Mouse (Mus musculus): ENCODE measurements around the gene Padi6.

Gene Padi6

GRCm38 (mm10) chr4:140742543-140742942, at the start of gene Padi6:
TSS of gene Padi6 (minus strand) at chr4:140742643.
- DNase-seq, result no peak

- DNase-seq, result no peak
Observed at GRCm38 (mm10) chr4:140791071-140791470, 48.6 kb upstream of the Padi6 start.

DNA sequence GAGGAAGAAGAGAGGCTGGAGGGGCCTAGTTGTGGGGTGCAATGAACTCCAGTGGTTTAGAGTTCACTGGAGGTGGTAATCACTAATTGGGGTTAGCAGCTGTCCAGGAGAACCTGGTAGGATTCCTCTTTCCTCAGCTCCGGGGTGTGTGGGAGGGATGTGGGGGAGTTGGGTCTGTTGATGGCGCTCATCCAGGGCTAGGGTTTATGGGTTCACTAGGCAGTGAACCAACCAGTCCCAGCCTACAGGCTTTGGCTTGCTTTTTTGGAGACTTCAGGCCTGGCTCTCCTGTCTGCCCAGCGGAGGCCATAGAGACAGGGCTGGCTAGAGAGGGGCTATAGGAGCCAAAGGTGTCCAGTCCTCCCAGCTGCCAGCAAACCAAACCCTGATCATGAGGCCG, 47.5 kb upstream of the Padi6 start:
- DNase-seq, result no peak

- DNase-seq, result no peak
Observed at GRCm38 (mm10) chr4:140788983-140789382, 46.5 kb upstream of the Padi6 start.

GRCm38 (mm10) chr4:140788264-140788663, 45.8 kb upstream of the Padi6 start:
- DNase-seq, result no peak

DNA sequence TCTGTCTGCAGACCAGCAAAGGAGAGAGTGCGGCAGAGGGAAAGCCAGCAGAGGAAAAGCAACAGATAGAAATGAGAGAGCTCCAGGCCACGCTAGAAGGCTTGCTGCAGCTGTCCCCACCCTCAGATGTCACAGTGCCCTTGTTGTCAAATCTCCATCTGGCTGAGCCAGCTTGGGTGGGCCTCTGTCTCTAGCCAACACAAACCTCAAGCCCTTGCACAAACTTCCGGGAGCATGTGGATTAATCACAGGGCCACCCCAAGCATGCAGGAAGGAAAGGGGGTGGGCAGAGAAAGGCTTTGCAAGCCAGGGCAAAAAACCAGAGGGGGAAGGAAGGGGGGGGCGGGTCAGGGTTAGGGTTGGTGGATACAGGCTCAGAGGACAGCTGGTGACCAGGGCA, 45.0 kb upstream of the Padi6 start:
- no peak for DNase-seq

DNA sequence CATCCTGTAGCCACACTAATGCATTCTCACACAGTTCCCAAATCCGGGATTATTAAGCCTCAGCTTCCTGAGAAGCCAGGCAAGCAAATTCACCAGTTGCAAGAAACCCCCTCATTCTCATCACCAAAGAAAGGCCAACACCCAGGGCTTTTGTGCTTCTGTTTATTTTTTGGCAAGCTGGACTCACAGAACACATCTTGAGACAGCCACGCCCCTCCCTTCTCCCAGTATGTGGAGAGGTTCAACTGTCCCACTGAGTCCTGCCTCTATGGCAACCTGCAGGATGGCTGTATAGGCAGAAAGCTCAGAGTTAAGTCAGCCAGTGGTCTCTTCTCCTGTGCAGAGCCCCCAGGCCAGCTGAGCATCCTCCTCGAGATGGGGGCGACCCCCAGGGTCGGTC, 42.8 kb upstream of the Padi6 start:
- no peak for DNase-seq

DNA sequence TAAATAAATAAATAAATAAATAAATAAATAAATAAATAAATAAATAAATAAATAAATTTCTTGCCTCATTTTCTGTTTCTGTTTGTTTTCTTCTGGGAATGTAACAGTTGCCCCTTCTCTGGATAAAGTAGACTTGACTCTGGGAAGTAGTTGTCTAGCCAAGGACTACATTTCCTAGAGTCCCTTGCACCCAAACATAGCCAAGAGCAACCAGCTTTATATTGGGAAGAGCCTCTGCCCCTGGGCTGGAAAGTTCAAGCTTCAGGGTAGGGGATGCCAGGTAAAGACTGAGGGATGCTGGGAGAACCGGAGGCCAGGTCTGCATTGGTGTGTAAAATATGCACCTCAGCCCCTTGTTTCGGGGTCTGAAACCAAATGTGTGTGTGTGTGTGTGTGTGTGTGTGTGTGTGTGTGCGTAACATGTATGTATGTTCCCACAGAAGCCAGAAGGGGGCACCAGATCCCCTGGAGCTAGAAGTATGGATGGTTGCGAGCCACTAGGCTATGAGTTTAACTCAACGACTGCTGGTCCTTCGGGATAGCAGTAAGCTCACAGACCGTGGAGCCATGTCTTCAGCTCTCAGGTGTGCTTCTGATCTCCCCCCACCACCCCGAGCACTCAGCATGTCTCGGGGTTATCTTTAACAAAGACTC, 42.0 kb upstream of the Padi6 start:
- DNase-seq, result no peak

DNA sequence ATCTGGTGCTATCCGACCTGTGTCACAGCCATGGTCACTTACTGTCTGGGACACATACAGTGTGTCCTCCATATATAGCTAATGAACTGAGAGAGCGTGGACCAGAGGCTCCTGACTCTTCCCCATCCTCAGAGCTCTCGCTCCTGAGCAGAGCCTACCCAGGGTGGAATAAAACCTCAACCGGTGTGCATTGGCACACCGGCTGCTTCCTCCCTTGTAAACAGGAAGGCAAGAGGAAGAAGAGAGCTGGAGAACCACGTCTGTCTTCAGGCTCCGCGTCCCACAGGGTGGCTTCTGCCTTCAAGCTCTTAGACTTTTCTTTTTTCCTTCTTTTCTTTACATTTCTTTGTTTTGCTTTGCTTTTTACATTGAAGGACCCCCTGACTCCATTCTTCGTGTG, 40.4 kb upstream of the Padi6 start:
- DNase-seq, result no peak

GRCm38 (mm10) chr4:140780507-140780906, 38.1 kb upstream of the Padi6 start:
- no peak for DNase-seq

DNA sequence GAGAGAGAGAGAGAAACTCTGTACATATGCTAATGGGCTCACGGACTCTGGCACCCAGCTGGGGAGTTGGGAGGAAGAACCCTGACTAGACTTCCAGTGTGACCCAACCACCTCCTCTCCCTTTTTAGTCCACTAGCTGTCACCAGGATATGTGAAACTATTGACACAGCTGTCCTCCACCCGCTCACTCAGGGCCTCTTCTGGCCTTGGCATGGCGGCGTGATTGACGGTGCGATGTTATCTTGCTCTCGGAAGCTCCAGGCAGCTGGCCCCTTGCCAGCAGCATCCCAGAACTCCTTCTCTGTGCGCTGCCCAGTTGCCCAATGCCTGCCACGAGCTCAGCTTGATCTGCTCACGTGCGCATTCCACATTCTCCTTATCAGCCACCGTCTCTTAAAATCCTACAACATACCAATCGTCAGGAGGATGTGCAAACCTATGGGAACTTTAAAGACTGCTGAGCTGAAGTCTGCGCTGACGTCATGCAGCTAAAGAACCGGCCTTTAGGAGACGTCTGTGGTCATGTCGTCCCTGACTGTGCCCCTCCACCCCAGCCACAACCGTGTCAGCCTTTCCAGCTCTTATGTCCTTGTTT, 37.5 kb upstream of the Padi6 start:
- DNase-seq, result no peak

DNA sequence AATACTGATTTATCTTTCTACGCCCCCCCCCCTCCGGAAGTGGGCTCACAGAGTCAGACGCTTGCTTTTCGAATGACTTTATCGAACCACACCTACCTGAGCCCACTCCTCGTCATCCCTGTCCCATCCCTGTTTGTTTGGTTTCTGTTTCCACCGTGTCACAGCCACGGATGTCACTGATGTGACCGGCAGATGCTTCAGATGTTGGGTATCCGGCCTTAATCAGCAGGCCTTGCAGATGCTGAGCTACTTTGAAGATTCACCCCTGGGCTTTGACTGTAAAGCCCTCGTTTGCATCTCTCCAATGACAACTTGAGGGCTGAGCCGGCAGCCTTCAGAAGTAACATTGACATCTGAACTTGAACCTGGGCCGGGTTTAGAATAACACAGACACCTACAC, 34.2 kb upstream of the Padi6 start:
- no peak for DNase-seq

DNA sequence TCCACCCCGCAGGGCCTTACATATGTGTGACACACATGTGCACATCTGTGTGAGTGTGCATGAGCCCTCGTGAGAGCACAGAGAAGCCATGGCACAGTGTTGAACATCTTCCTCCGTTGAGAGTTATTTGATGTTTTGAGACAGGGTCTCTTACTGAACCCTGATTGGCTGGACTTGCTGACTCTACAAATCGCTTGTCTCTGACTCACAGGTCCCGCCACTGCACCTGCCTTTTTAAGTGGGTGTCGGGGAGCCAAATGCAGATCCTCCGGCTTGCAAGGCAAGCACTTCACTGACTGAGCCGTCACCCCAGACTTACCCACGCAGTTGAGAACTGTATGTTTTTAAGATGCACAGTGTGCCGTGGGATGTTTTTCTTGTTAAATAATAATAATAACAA, 33.4 kb upstream of the Padi6 start:
- DNase-seq, result no peak

- DNase-seq, result no peak
Observed at GRCm38 (mm10) chr4:140774893-140775292, 32.5 kb upstream of the Padi6 start.

DNA sequence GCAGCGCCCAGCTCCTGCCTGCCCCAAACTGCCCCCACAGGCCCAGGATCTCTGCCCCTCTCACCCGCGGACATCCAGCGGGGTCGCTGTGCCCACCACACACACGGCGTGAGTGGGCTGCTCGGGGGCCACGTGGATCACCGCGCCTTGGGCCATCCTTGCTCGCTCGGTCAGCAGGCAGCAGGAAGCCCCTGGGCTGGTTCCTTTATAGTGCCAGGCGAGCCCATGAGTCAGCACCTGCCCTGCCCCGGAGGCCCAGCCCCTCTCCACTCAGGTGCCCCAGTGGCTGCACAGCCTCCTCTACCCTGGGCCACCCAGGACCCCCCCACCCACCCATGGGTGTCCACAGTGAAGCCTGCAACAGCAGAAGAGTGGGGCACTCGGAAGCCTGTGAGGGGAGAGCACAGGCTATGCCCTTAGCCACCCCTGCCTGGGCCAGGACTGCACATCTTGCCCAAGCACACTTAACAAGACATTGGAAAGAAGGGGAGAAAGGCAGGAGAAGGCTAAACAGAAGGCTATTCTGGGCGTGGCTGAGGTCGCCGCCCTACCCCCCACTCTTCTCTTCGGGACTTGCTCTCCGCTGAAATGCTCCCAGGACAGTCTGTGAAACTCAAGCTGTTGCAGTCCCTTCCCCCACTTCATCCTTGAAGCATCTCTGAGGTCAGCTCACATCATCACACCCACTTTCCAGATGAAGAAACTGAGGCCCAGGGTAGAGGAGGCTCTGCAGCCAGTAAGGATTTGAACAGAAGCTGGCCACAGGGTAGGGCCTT, 31.8 kb upstream of the Padi6 start, which contains the start of gene Padi4:
Gene Padi4 (minus strand): TSS at position 212 of the 776 bp plus-strand sequence.
- DNase-seq, result no peak

DNA sequence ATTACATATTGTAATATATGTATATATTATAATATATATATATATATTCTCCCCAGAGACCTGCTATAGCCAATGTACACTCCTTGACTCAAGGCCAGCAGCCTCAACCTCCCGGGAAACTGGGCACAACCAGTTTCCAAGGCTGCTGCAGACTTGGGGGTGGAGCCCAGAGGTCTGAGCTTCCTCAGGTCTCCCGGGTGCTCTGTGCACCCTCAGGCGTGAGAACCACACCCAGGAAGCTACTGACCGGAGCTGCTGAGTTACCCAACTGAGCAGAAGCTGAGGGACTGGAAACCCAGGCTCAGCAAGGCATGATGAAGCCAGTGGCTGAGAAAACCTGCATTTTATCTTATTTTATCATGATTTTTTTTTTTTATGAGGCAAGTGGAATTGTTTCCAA, 28.6 kb upstream of the Padi6 start:
- no peak for DNase-seq

DNA sequence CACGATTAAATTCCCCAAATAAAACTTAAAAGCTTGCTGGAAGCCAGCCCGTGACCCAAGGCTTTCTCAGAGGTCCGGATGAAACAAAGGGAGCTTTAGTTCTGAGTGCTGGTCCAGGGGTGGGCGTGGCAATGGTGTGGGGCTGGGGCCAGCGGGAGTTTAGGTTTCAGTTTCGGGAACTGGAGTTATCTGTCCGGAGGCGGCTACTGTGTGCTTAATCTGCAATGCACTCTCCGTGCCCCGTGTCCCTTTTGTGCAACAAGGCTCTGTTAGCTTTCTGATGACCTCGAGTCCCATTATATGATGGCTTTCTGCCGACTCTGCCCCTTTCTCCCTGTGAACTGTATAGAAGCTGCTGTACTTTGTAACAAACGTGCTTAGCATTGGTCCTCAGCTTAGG, 28.0 kb upstream of the Padi6 start:
- no peak for DNase-seq

DNA sequence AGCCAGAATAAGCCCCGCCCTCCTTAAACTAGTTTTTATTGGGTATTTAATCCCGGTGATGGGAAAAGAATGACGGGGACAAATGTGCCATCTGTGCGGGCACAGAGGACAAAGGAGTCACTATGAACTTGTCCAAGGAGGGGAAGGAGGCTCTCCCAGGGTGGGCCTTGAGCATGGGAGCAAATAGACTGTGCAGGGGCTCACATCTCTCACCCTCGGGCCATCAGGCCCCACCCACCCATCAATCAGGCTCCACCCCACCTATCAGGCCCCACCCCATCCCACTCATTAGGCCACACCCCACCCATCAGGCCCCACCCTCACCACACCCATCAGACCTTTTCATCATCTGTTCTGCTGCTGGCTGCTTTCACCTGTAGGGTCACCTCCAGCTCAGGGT, 26.5 kb upstream of the Padi6 start:
- DNase-seq, result no peak

DNA sequence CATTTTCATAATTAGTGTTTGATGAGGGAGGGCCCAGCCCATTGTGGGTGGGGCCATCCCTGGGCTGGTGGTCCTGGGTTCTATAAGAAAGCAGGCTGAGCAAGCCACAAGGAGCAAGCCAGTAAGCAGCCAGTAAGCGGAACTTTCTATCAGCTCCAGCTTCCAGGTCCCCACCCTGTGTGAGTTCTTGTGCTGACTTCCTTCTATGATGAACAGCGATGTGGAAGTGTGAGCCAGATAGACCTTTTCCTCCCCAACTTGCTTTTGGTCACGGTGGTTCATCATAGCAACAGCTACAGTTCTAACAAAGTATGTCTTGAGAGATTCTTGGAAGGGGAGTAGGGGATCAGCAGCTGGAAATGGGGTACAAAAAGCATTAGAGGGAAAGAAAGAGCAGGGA, 23.5 kb upstream of the Padi6 start:
- no peak for DNase-seq

GRCm38 (mm10) chr4:140763158-140763557, 20.7 kb upstream of the Padi6 start:
- DNase-seq, result no peak

DNA sequence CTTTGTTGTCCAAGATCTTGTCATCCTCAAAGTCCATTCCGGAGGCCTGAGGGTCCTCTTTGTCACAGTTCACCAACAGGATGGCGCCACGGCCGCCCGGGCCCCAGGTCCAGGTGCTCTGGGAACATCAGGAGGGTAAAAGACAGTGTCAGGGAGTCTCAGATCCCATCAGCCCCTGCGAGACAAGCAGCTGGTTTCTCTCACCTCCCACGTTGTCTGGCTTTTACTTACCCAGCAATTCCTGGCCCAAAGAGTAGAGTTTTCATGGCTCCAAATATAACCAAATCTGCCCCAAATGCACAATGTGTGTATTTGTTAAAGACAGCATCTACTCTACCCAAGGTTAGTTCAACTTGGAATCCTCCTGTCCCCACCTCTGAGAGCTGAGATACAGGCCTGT, 19.2 kb upstream of the Padi6 start:
- DNase-seq, result no peak

DNA sequence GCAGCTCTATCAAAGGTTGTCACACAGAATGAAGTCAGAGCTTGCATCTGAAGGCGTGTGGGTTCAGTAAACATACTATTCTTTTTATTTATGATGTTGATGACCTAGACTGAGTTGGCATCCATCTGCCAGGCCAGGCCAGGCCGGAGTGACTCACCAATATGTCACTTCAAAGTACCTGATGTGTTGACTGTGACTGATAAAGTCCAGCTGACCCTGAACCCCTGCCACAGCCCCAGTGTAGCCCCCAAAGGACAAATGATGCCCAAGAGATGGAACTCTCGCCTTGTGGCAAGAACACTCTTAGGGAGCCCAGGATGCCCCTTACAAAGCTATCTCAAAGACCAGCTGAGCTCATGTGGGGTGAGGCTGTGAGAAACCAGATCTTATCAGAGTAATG, 13.4 kb upstream of the Padi6 start:
- DNase-seq, result no peak

DNA sequence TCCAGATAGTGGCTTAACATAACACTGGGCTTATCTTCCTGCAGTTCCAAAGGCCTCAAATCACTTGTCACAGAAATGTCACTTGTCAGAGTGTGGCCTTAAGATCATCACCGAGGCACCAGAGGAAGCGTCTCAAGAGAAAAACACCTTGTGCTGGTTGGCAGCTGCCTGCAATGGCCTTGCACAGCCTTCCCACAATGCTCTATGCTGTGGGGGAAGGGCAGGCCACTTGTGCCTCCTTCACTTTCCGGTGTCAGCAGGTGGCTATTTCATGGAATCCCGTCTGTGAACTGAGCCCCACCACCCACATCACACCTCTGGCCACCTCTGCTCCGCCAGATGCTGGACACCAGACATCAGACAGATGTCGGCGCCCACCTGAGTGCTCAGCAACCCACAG, 10.9 kb upstream of the Padi6 start:
- DNase-seq, result no peak

- DNase-seq, result no peak
Observed at GRCm38 (mm10) chr4:140750328-140750727, 7.9 kb upstream of the Padi6 start.

Measured in right cerebral cortex, adult 18-20 months (tissue).